Mouse (Mus musculus) myocyte (in vitro differentiated cells): ENCODE measurements around the gene Olfr611. TPM values are rescaled to one million over a fixed set of nuclear protein-coding genes. Genes with fewer than 3 reads are reported as not detected.
"Not testable (repeated sequence)": the region's sequence is repeated elsewhere in the genome, so short reads cannot be mapped to it uniquely, and the experiment has no call there.

Experiments used
- H3K27me3 ChIP-seq: one replicate; pipeline ENCODE4 v1.6.1; 2011; ENCODE audit not compliant: control insufficient read depth, insufficient read depth, insufficient read length
- H3K36me3 ChIP-seq: one replicate; pipeline ENCODE4 v1.6.1; 2011; ENCODE audit not compliant: control insufficient read depth, insufficient read depth
- H3K4me2 ChIP-seq: one replicate; pipeline ENCODE4 v1.6.1; 2011; ENCODE audit warnings: low read depth, control low read depth
- H3K4me3 ChIP-seq: one replicate; pipeline ENCODE4 v1.5.1; 2011; ENCODE audit warnings: mild to moderate bottlenecking, control low read depth, moderate library complexity
- H3K79me2 ChIP-seq: one replicate; pipeline ENCODE4 v1.6.1; 2011; ENCODE audit not compliant: control insufficient read depth, insufficient read depth
- H3ac ChIP-seq: one replicate; pipeline ENCODE4 v1.6.1; 2011; ENCODE audit not compliant: control insufficient read depth, insufficient read length
- CEBPB ChIP-seq: IDR thresholded peaks from 2 replicates; pipeline ENCODE4 v1.6.1; 2011; ENCODE audit warnings: mild to moderate bottlenecking, moderate library complexity; ENCODE audit not compliant: poor library complexity, insufficient read depth, severe bottlenecking
- E2F4 ChIP-seq: IDR thresholded peaks from one replicate; pipeline ENCODE4 v1.6.1; 2011; ENCODE audit warnings: mild to moderate bottlenecking, control low read depth, moderate library complexity; ENCODE audit not compliant: insufficient read depth
- MAX ChIP-seq: IDR thresholded peaks from one replicate; pipeline ENCODE4 v1.6.1; 2011; ENCODE audit warnings: low read depth, mild to moderate bottlenecking, control low read depth
- MYOD1 ChIP-seq, 3 experiments: IDR thresholded peaks; one replicate each; pipeline ENCODE4 v1.6.1; 2011; ENCODE audit warnings: control low read depth in 2 of 3, low read depth in 2 of 3, mild to moderate bottlenecking in 2 of 3, moderate library complexity in 1 of 3; ENCODE audit not compliant: insufficient read length in 2 of 3, control insufficient read depth in 1 of 3
- MYOG ChIP-seq, 3 experiments: IDR thresholded peaks; one replicate each; pipeline ENCODE4 v1.6.1; 2011; ENCODE audit warnings: control low read depth in 2 of 3, low read depth in 2 of 3, mild to moderate bottlenecking in 2 of 3; ENCODE audit not compliant: insufficient read length in 2 of 3, control insufficient read depth in 1 of 3, insufficient read depth in 1 of 3
- POLR2A ChIP-seq: IDR thresholded peaks from one replicate; pipeline ENCODE4 v1.6.1; 2011; ENCODE audit warnings: low read depth, mild to moderate bottlenecking, control low read depth, moderate library complexity; ENCODE audit not compliant: insufficient read length
- POLR2AphosphoS2 ChIP-seq: IDR thresholded peaks from one replicate; pipeline ENCODE4 v1.6.1; 2011; ENCODE audit warnings: low read depth, control low read depth; ENCODE audit not compliant: insufficient read length
- REST ChIP-seq: IDR thresholded peaks from one replicate; pipeline ENCODE4 v1.6.1; 2011; ENCODE audit warnings: mild to moderate bottlenecking, control low read depth, moderate library complexity; ENCODE audit not compliant: insufficient read depth, insufficient read length
- SRF ChIP-seq: IDR thresholded peaks from one replicate; pipeline ENCODE4 v1.6.1; 2011; ENCODE audit warnings: low read depth; ENCODE audit not compliant: control insufficient read depth, insufficient read length
- TCF12 ChIP-seq: IDR thresholded peaks from one replicate; pipeline ENCODE4 v1.6.1; 2011; ENCODE audit warnings: mild to moderate bottlenecking, control low read depth; ENCODE audit not compliant: poor library complexity, insufficient read depth, severe bottlenecking
- TCF3 ChIP-seq: IDR thresholded peaks from one replicate; pipeline ENCODE4 v1.6.1; 2011; ENCODE audit warnings: low read depth, control low read depth; ENCODE audit not compliant: insufficient read length
- USF1 ChIP-seq: IDR thresholded peaks from one replicate; pipeline ENCODE4 v1.6.1; 2011; ENCODE audit warnings: low read depth, mild to moderate bottlenecking, control low read depth, moderate library complexity
- polyA plus RNA-seq: library from polyadenylated mRNA; unstranded; fragments of >200 nt; fragmentation: generic; extraction: Trizol; gene quantifications from one replicate; pipeline ENCODE4 v1.2.1, GENCODE M21; 2012; ENCODE audit warnings: missing spikeins

Olfr611 gene
- polyA plus RNA-seq: not detected

- not testable (repeated sequence) for H3K27me3 ChIP-seq, H3K36me3 ChIP-seq, H3ac ChIP-seq, H3K4me3 ChIP-seq, H3K79me2 ChIP-seq, H3K4me2 ChIP-seq
Measured at GRCm38 (mm10) chr7:103520746-103521145, at the start of gene Olfr611. Olfr611 (minus strand) TSS chr7:103520846.

GRCm38 (mm10) chr7:103569043-103569442, 48.4 kb upstream of the Olfr611 start, which contains the start of gene Olfr616:
Olfr616 (minus strand) TSS chr7:103569143.
- Histone ChIP-seq H3K4me2 (no peak within 1 kb of the TSS), H3ac (no peak within 1 kb of the TSS), H3K4me3 (no peak within 1 kb of the TSS), H3K79me2 (no peaks in the 10 kb centered on the region), H3K36me3 (no peaks in the 10 kb centered on the region), H3K27me3 (no peaks in the 10 kb centered on the region)
- TF ChIP-seq POLR2A: no peak
- no peak for TF ChIP-seq USF1
- TF ChIP-seq TCF3: no peak
- no peak for TF ChIP-seq MAX
- TF ChIP-seq MYOG (IDR thresholded peaks at IDR 0.05; ENCODE audit: control insufficient read depth in 1 of 3, insufficient read depth in 1 of 3, insufficient read length in 2 of 3, low read depth in 2 of 3): no peak
- no peak for TF ChIP-seq CEBPB
- TF ChIP-seq TCF12: no peak
- TF ChIP-seq MYOD1 (IDR thresholded peaks at IDR 0.05; ENCODE audit: control insufficient read depth in 1 of 3, insufficient read length in 2 of 3, low read depth in 2 of 3): no peak

- H3K79me2 ChIP-seq: no peaks in the 10 kb centered on the region
- H3K4me2 ChIP-seq: no peak within 1 kb of the TSS
- no peak within 1 kb of the TSS for H3ac ChIP-seq
- TF ChIP-seq CEBPB (no peak), POLR2AphosphoS2 (no peak), SRF (no peak), USF1 (no peak), TCF3 (no peak), E2F4 (no peak)
- no peaks in the 10 kb centered on the region for H3K27me3 ChIP-seq
- no peaks in the 10 kb centered on the region for H3K36me3 ChIP-seq
- no peak within 1 kb of the TSS for H3K4me3 ChIP-seq
Measured at GRCm38 (mm10) chr7:103555779-103556178, 35.1 kb upstream of the Olfr611 start, which contains the start of gene Olfr615. Olfr615 (plus strand) TSS chr7:103556079.

GRCm38 (mm10) chr7:103547774-103548173, 27.1 kb upstream of the Olfr611 start, which contains the start of gene Olfr613:
Olfr613 (plus strand) TSS chr7:103548074.
- Histone ChIP-seq H3K79me2 (no peaks in the 10 kb centered on the region), H3ac (no peak within 1 kb of the TSS), H3K36me3 (no peaks in the 10 kb centered on the region), H3K27me3 (no peaks in the 10 kb centered on the region), H3K4me2 (no peak within 1 kb of the TSS), H3K4me3 (no peak within 1 kb of the TSS)
- TF ChIP-seq REST (no peak), POLR2A (no peak), USF1 (no peak), TCF3 (no peak), MAX (no peak), TCF12 (no peak), MYOD1 (IDR thresholded peaks at IDR 0.05; ENCODE audit: control insufficient read depth in 1 of 3, insufficient read length in 2 of 3, low read depth in 2 of 3) (no peak)

- not testable (repeated sequence) for H3ac ChIP-seq, H3K36me3 ChIP-seq, H3K27me3 ChIP-seq, H3K79me2 ChIP-seq, H3K4me2 ChIP-seq, H3K4me3 ChIP-seq
Measured at GRCm38 (mm10) chr7:103542617-103543016, 22.0 kb upstream of the Olfr611 start, which contains the start of gene Olfr612. Olfr612 (minus strand) TSS chr7:103542717.

GRCm38 (mm10) chr7:103512022-103512421, 8.6 kb downstream of the Olfr611 start, which contains the start of gene Olfr610:
Olfr610 (minus strand) TSS chr7:103512122.
- Histone ChIP-seq H3K36me3 (no peaks in the 10 kb centered on the region), H3K4me2 (no peak within 1 kb of the TSS)
- TF ChIP-seq MAX (no peak), MYOG (IDR thresholded peaks at IDR 0.05; ENCODE audit: control insufficient read depth in 1 of 3, insufficient read depth in 1 of 3, insufficient read length in 2 of 3, low read depth in 2 of 3) (no peak), E2F4 (no peak), POLR2A (no peak), SRF (no peak), TCF3 (no peak), POLR2AphosphoS2 (no peak), TCF12 (no peak), MYOD1 (IDR thresholded peaks at IDR 0.05; ENCODE audit: control insufficient read depth in 1 of 3, insufficient read length in 2 of 3, low read depth in 2 of 3) (no peak)

More at GRCm38 (mm10) chr7:103512022-103512421, 8.6 kb downstream of the Olfr611 start, which contains the start of gene Olfr610:
- H3ac ChIP-seq: no peak within 1 kb of the TSS
- H3K79me2 ChIP-seq: no peaks in the 10 kb centered on the region
- no peak within 1 kb of the TSS for H3K4me3 ChIP-seq
- no peaks in the 10 kb centered on the region for H3K27me3 ChIP-seq
